Mouse (Mus musculus) embryonic facial prominence, embryonic 11.5 days (tissue): ENCODE data around the gene Vwf. TPM values are rescaled to one million over a fixed set of nuclear protein-coding genes. Genes with fewer than 3 reads are reported as not detected.

Experiments
- ATAC-seq: fragments of 200-750 bp; cut with Nextera tagmentation; replicated peaks from 2 replicates; pipeline ENCODE4 v1.8.0; 2017; ENCODE audit warnings: low read depth; ENCODE audit not compliant: insufficient number of reproducible peaks, low FRiP score, low TSS enrichment
- DNase-seq: peaks from one replicate; pipeline ENCODE4 v3.0.0-alpha.2; 2015; ENCODE audit warnings: low spot score
- H3K27ac ChIP-seq: fragments of 300-500 bp; sonication (generic); replicated peaks from 2 replicates; pipeline ENCODE4 v1.5.1; 2014; ENCODE audit warnings: mild to moderate bottlenecking, low read depth, low read length, control low read depth
- H3K27me3 ChIP-seq: fragments of 300-500 bp; sonication (generic); 2 replicates; pipeline ENCODE4 v1.6.1; 2014; ENCODE audit warnings: mild to moderate bottlenecking, low read length, moderate library complexity, mixed read lengths; ENCODE audit not compliant: control insufficient read depth, insufficient read depth
- H3K36me3 ChIP-seq: fragments of 300-500 bp; sonication (generic); replicated peaks from 2 replicates; pipeline ENCODE4 v1.6.1; 2014; ENCODE audit warnings: low read depth, mild to moderate bottlenecking, low read length, moderate library complexity, mixed read lengths; ENCODE audit not compliant: control insufficient read depth, insufficient read depth
- H3K4me1 ChIP-seq: fragments of 300-500 bp; sonication (generic); 2 replicates; pipeline ENCODE4 v1.6.1; 2014; ENCODE audit warnings: low read length, mixed read lengths; ENCODE audit not compliant: control insufficient read depth, insufficient read depth
- H3K4me2 ChIP-seq: fragments of 300-500 bp; sonication (generic); 2 replicates; pipeline ENCODE4 v1.6.1; 2014; ENCODE audit warnings: low read depth, mild to moderate bottlenecking, control low read depth, low read length, moderate library complexity
- H3K4me3 ChIP-seq: fragments of 300-500 bp; sonication (generic); 2 replicates; pipeline ENCODE4 v1.5.1; 2014; ENCODE audit warnings: low read depth, low read length, control low read depth
- H3K9ac ChIP-seq: fragments of 300-500 bp; sonication (generic); replicated peaks from 2 replicates; pipeline ENCODE4 v1.6.1; 2014; ENCODE audit warnings: mild to moderate bottlenecking, control low read depth, low read length
- H3K9me3 ChIP-seq: fragments of 300-500 bp; sonication (generic); replicated peaks from 2 replicates; pipeline ENCODE4 v1.6.1; 2016; ENCODE audit warnings: mild to moderate bottlenecking, low read length, inconsistent platforms, mixed read lengths; ENCODE audit not compliant: control insufficient read depth
- WGBS: fragments of 180-500 bp; shearing (Covaris S2); extraction: QIAGEN DNeasy Blood & Tissue Kit; methylation state at CpG from one replicate; pipeline ENCODE4 v1.1.7; 2014; 5-methylcytosine and 5-hydroxymethylcytosine counted together
- polyA plus RNA-seq: library from polyadenylated mRNA; unstranded; fragments of >200 nt; fragmentation: Nextera tagmentation; extraction: Ambion mirVana; gene quantifications from 2 replicates; pipeline ENCODE4 v1.2.1, GENCODE M21; 2014

Gene Vwf
- polyA plus RNA-seq, 1 experiment from 2014 or later: 6.7 TPM

- Histone ChIP-seq H3K9me3 (no peaks in the 10 kb centered on the region), H3K36me3 (no peaks in the 10 kb centered on the region), H3K4me1 (peaks cover 3% of the 10 kb centered on the region), H3K27me3 (no peaks in the 10 kb centered on the region), H3K4me2 (no peak overlapping the region), H3K9ac (no peak overlapping the region), H3K4me3 (no peak overlapping the region), H3K27ac (no peak overlapping the region)
- ATAC-seq (no peak), DNase-seq (no peak)
Observed at GRCm38 (mm10) chr6:125685420-125685819, 138.8 kb downstream of the Vwf start.

DNA sequence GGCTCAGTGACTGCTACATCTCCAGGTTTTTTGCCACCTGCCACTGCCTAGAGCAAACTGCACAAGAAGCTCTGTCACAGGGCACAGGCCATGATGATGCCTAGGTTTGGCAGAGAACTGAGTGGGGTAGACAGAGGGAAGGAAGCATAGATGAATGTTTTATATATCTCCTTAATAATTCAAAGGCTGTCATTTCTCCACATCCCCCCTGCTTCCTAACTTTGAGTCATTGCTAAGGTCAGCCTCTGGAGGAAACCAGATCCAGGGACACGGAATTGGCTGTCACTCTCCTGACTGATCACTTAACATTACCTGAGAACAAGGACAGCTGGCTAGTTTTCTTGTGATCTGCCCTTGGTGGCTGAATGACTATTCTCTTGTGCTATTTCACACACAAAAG lies 141.4 kb downstream of the Vwf start:
- no peak overlapping the region for H3K4me3 ChIP-seq
- H3K4me1 ChIP-seq: peaks cover 3% of the 10 kb centered on the region
- ATAC-seq (no peak), DNase-seq (no peak)
- no peaks in the 10 kb centered on the region for H3K36me3 ChIP-seq
- WGBS: 70% methylated on average over 1 of the region's 1 CpGs
- no peaks in the 10 kb centered on the region for H3K9me3 ChIP-seq
- no peak overlapping the region for H3K9ac ChIP-seq
- no peak overlapping the region for H3K27ac ChIP-seq
- H3K4me2 ChIP-seq: no peak overlapping the region
- H3K27me3 ChIP-seq: no peaks in the 10 kb centered on the region; the same call in 1 of the 2 replicates

- Histone ChIP-seq H3K4me2 (peak within 1 kb of the TSS; percentile 61), H3K4me1 (peaks cover 3% of the 10 kb centered on the region), H3K27me3 (no peaks in the 10 kb centered on the region; the same call in 1 of the 2 replicates), H3K9ac (peak within 1 kb of the TSS; percentile 25; the same call in 1 of the 2 replicates), H3K9me3 (no peaks in the 10 kb centered on the region), H3K36me3 (no peaks in the 10 kb centered on the region), H3K4me3 (peak within 1 kb of the TSS; percentile 21), H3K27ac (no peak within 1 kb of the TSS)
- DNase-seq: peak; percentile 22
- WGBS: 1% methylated on average over 20 of the region's 20 CpGs
- no peak; the same call in 1 of the 2 replicates for ATAC-seq
Observed at GRCm38 (mm10) chr6:125690057-125690703, 143.6 kb downstream of the Vwf start, which contains the start of gene Ano2. Gene Ano2 (plus strand): TSS chr6:125690419.

- no peak overlapping the region for H3K9ac ChIP-seq
- H3K36me3 ChIP-seq: no peaks in the 10 kb centered on the region
- DNase-seq: no peak
- H3K27ac ChIP-seq: no peak overlapping the region
- H3K4me3 ChIP-seq: no peak overlapping the region
- no peaks in the 10 kb centered on the region for H3K27me3 ChIP-seq
- WGBS: 88% methylated on average over 2 of the region's 2 CpGs
- H3K4me2 ChIP-seq: no peak overlapping the region
- no peaks in the 10 kb centered on the region for H3K9me3 ChIP-seq
- no peak for ATAC-seq
- H3K4me1 ChIP-seq: no peaks in the 10 kb centered on the region
Observed at GRCm38 (mm10) chr6:125701146-125701545, 154.6 kb downstream of the Vwf start.

- 86% methylated on average over 16 of the region's 16 CpGs for WGBS
- no peak overlapping the region for H3K4me3 ChIP-seq
- H3K4me1 ChIP-seq: no peaks in the 10 kb centered on the region
- H3K9me3 ChIP-seq: no peaks in the 10 kb centered on the region
- DNase-seq (no peak), ATAC-seq (no peak)
- no peak overlapping the region for H3K9ac ChIP-seq
- H3K4me2 ChIP-seq: no peak overlapping the region
- H3K36me3 ChIP-seq: no peaks in the 10 kb centered on the region
- H3K27me3 ChIP-seq: no peaks in the 10 kb centered on the region
- no peak overlapping the region for H3K27ac ChIP-seq
Observed at GRCm38 (mm10) chr6:125711261-125711660, 164.7 kb downstream of the Vwf start.

- ATAC-seq (no peak), DNase-seq (no peak)
- H3K4me1 ChIP-seq: no peaks in the 10 kb centered on the region
- no peak overlapping the region for H3K4me3 ChIP-seq
- H3K9me3 ChIP-seq: no peaks in the 10 kb centered on the region
- no peak overlapping the region for H3K27ac ChIP-seq
- no peak overlapping the region for H3K9ac ChIP-seq
- no peaks in the 10 kb centered on the region for H3K36me3 ChIP-seq
- no peaks in the 10 kb centered on the region for H3K27me3 ChIP-seq
- H3K4me2 ChIP-seq: no peak overlapping the region
- 91% methylated on average over 2 of the region's 2 CpGs for WGBS
Observed at GRCm38 (mm10) chr6:125726408-125726807, 179.8 kb downstream of the Vwf start.

GRCm38 (mm10) chr6:125727484-125727911 lies 180.9 kb downstream of the Vwf start:
- H3K27me3 ChIP-seq: no peaks in the 10 kb centered on the region
- no peak overlapping the region for H3K4me2 ChIP-seq
- no peak overlapping the region for H3K9ac ChIP-seq
- no peaks in the 10 kb centered on the region for H3K9me3 ChIP-seq
- 56% methylated on average over 5 of the region's 5 CpGs for WGBS
- no peaks in the 10 kb centered on the region for H3K36me3 ChIP-seq
- no peaks in the 10 kb centered on the region for H3K4me1 ChIP-seq
- DNase-seq (peak; percentile 13), ATAC-seq (no peak)
- no peak overlapping the region for H3K27ac ChIP-seq
- H3K4me3 ChIP-seq: no peak overlapping the region

GRCm38 (mm10) chr6:125729471-125729870 lies 182.9 kb downstream of the Vwf start:
- H3K27me3 ChIP-seq: no peaks in the 10 kb centered on the region
- H3K9me3 ChIP-seq: no peaks in the 10 kb centered on the region
- ATAC-seq (no peak), DNase-seq (no peak)
- H3K9ac ChIP-seq: no peak overlapping the region
- no peaks in the 10 kb centered on the region for H3K36me3 ChIP-seq
- no peak overlapping the region for H3K27ac ChIP-seq
- H3K4me1 ChIP-seq: no peaks in the 10 kb centered on the region
- no peak overlapping the region for H3K4me2 ChIP-seq
- no peak overlapping the region for H3K4me3 ChIP-seq
- WGBS: 84% methylated on average over 6 of the region's 6 CpGs
